Mouse (Mus musculus): ENCODE data around the gene Gm29133.

- no peak for TF ChIP-seq CTCF (IDR thresholded peaks at IDR 0.05; ENCODE audit: control insufficient read depth, insufficient read depth, insufficient read length)
- no peak for TF ChIP-seq USF1 (IDR thresholded peaks at IDR 0.05; ENCODE audit: low read depth)
- no peak for TF ChIP-seq FOSL1 (IDR thresholded peaks at IDR 0.05; ENCODE audit: insufficient read depth, low read length, poor library complexity, severe bottlenecking)
- no peak for TF ChIP-seq CEBPB (IDR thresholded peaks at IDR 0.05; ENCODE audit: low read depth)
Measured at GRCm38 (mm10) chr3:75720663-75721062, 27.3 kb upstream of the Gm29133 start.
